31 mouse cellular contexts compared by ENCODE assay signal in genomic region chr11:52389933-52390332, GRCm38 (mm10). TPM values are rescaled to one million over a fixed set of nuclear protein-coding genes. Genes with fewer than 3 reads are reported as not detected.
DNase-seq lines count a peak whose midpoint lies in the region; ATAC-seq and TF ChIP-seq lines count a peak whose summit lies in the region.
"Had no signal": no experiment of that assay in that cellular context is flagged by ENCODE, and none has a peak within 500 bp of the region (broad histone marks: within the 10 kb centered on the region; RNA-seq: fewer than 3 reads in every experiment).

No protein-coding gene starts in this region.

- no peak for TF ChIP-seq POLR2A in lung, adult 2 months (IDR thresholded peaks at IDR 0.05; ENCODE audit: borderline replicate concordance, extremely low read depth, low read depth, low read length)
- TF ChIP-seq POLR2A in MEL (IDR thresholded peaks at IDR 0.05; ENCODE audit: control insufficient read depth in 1 of 2, insufficient read depth in 1 of 2, low read depth in 1 of 2, low read length in 2 of 2, poor library complexity in 1 of 2), result no peak

- no peak for TF ChIP-seq EP300 in lung, postnatal 0 days (IDR thresholded peaks at IDR 0.05)
- no peak for TF ChIP-seq EP300 in MEL (IDR thresholded peaks at IDR 0.05; ENCODE audit: low read depth in 1 of 2, low read length in 2 of 2)

- TF ChIP-seq CTCF in lung, postnatal 0 days (IDR thresholded peaks at IDR 0.05), result no peak
- TF ChIP-seq CTCF in lung, adult 2 months (IDR thresholded peaks at IDR 0.05; ENCODE audit: insufficient read depth, low read length), result no peak
- TF ChIP-seq CTCF in MEL (IDR thresholded peaks at IDR 0.05 in 2 of 3, conservative IDR thresholded peaks at IDR 0.05 in 1 of 3; ENCODE audit: control insufficient read depth in 1 of 3, insufficient read depth in 1 of 3, low read depth in 2 of 3, low read length in 3 of 3, poor library complexity in 1 of 3, severe bottlenecking in 1 of 3), result no peak

- no peaks in the 10 kb centered on the region for H3K9me3 ChIP-seq in lung, postnatal 0 days (ENCODE audit: low read length)
- H3K9me3 ChIP-seq in MEL (replicated peaks; ENCODE audit: insufficient read depth, low read length), result no peaks in the 10 kb centered on the region
- H3K9me3 ChIP-seq: forebrain, embryonic 13.5 days; G1E; heart, embryonic 13.5 days; hindbrain, embryonic 10.5 days; hindbrain, embryonic 15.5 days; limb, embryonic 13.5 days; neural tube, embryonic 15.5 days had no signal

- no peak for ATAC-seq in lung, postnatal 0 days
- ATAC-seq in granulocyte monocyte progenitor cell, adult 5-6 weeks (replicated peaks; ENCODE audit: poor library complexity, severe bottlenecking), result peak; percentile 82
- ATAC-seq: activated CD4-positive, CD25-positive, alpha-beta regulatory T cell, adult 4 months; forebrain, embryonic 13.5 days; inflammation-experienced regulatory T-cells, adult 6 months had no signal

- TF ChIP-seq RAD21 in MEL (IDR thresholded peaks at IDR 0.05; ENCODE audit: low read depth, low read length), result no peak

- H3K4me1 ChIP-seq in lung, postnatal 0 days (ENCODE audit: insufficient read depth, low read depth, low read length), result no peaks in the 10 kb centered on the region
- no peaks in the 10 kb centered on the region for H3K4me1 ChIP-seq in lung, adult 2 months (ENCODE audit: control insufficient read depth, insufficient read depth, low read length)
- no peaks in the 10 kb centered on the region for H3K4me1 ChIP-seq in MEL (ENCODE audit: control insufficient read depth in 1 of 2, insufficient read depth in 2 of 2, low read length in 2 of 2)
- H3K4me1 ChIP-seq: forebrain, embryonic 13.5 days; hindbrain, embryonic 10.5 days; hindbrain, embryonic 15.5 days; limb, embryonic 13.5 days; neural tube, embryonic 15.5 days had no signal

- no peak overlapping the region for H3K4me2 ChIP-seq in lung, postnatal 0 days (replicated peaks; ENCODE audit: low read depth, low read length)
- H3K4me2 ChIP-seq: forebrain, embryonic 13.5 days; heart, embryonic 13.5 days; hindbrain, embryonic 15.5 days; limb, embryonic 13.5 days; liver, embryonic 11.5 days; neural tube, embryonic 15.5 days had no signal

- H3K36me3 ChIP-seq in lung, postnatal 0 days (ENCODE audit: insufficient read depth, low read length), result peaks cover 24% of the 10 kb centered on the region
- H3K36me3 ChIP-seq in MEL (ENCODE audit: control insufficient read depth in 1 of 2, insufficient read depth in 2 of 2, low read length in 2 of 2), result peaks cover 0 to 25% of the 10 kb centered on the region in 2 experiments; a peak in 2 of 4 replicates

- H3K27ac ChIP-seq in lung, postnatal 0 days (ENCODE audit: low read length), result no peak overlapping the region
- H3K27ac ChIP-seq in MEL (ENCODE audit: control insufficient read depth, low read depth, low read length), result no peak overlapping the region
- H3K27ac ChIP-seq: forebrain, embryonic 13.5 days; heart, embryonic 13.5 days; hindbrain, embryonic 10.5 days; hindbrain, embryonic 15.5 days; limb, embryonic 13.5 days; neural tube, embryonic 15.5 days; stomach, postnatal 0 days had no signal

- peak; percentile 18 for DNase-seq in lung, postnatal 0 days (ENCODE audit: low spot score)
- no peak for DNase-seq in lung, adult 2 months
- peak; percentile 47 for DNase-seq in MEL (ENCODE audit: low read depth, low spot score)
- DNase-seq in testis, postnatal 14 days (ENCODE audit: low spot score), result peak; percentile 33
- no peak for DNase-seq in left cerebral cortex, adult 11 months (ENCODE audit: low spot score)
- DNase-seq in thymus, postnatal 0 days (ENCODE audit: low spot score), result no peak
- DNase-seq in urinary bladder, postnatal 10 days (ENCODE audit: low spot score), result no peak
- DNase-seq: adrenal gland, adult 2 months; adrenal gland, postnatal 36 days; cerebellum, adult 2 months; cerebellum, postnatal 14 days; gastrocnemius, postnatal 36 days; heart, postnatal 14 days; kidney, adult 11 months; kidney, postnatal 14 days; lung, postnatal 4 days; midbrain, embryonic 14.5 days; spleen, adult 18-20 months; thymus, postnatal 25 days had no signal

- H3K79me2 ChIP-seq in MEL (ENCODE audit: control insufficient read depth, insufficient read depth, low read length, poor library complexity), result no peaks in the 10 kb centered on the region

- no peaks in the 10 kb centered on the region for H3K27me3 ChIP-seq in lung, postnatal 0 days (replicated peaks; ENCODE audit: insufficient read depth, low read length)
- H3K27me3 ChIP-seq in MEL (ENCODE audit: control insufficient read depth in 1 of 2, insufficient read depth in 2 of 2, low read length in 2 of 2), result no peaks in the 10 kb centered on the region
- H3K27me3 ChIP-seq: forebrain, embryonic 13.5 days; heart, embryonic 13.5 days; hindbrain, embryonic 15.5 days; limb, embryonic 13.5 days; neural tube, embryonic 15.5 days had no signal

- 94% methylated on average over 7 of the region's 7 CpGs for WGBS in lung, postnatal 0 days
- WGBS in lung, adult 2 months, result 88% methylated on average over 7 of the region's 7 CpGs

- no peak overlapping the region for H3K9ac ChIP-seq in lung, postnatal 0 days (replicated peaks; ENCODE audit: low read depth)
- H3K9ac ChIP-seq in MEL (ENCODE audit: control insufficient read depth, low read depth, low read length, poor library complexity, severe bottlenecking), result no peak overlapping the region
- H3K9ac ChIP-seq: forebrain, embryonic 13.5 days; heart, embryonic 13.5 days; hindbrain, embryonic 15.5 days; limb, embryonic 13.5 days; neural tube, embryonic 15.5 days had no signal

- no peak overlapping the region for H3K4me3 ChIP-seq in lung, postnatal 0 days (ENCODE audit: low read depth, low read length)
- no peak overlapping the region for H3K4me3 ChIP-seq in lung, adult 2 months (replicated peaks; ENCODE audit: extremely low read depth, low read depth, low read length)
- no peak overlapping the region for H3K4me3 ChIP-seq in MEL (ENCODE audit: control insufficient read depth in 1 of 2, insufficient read depth in 1 of 2, low read depth in 2 of 2, low read length in 2 of 2)
- H3K4me3 ChIP-seq: forebrain, embryonic 13.5 days; heart, embryonic 13.5 days; hindbrain, embryonic 10.5 days; hindbrain, embryonic 15.5 days; limb, embryonic 13.5 days; neural tube, embryonic 15.5 days had no signal

TF ChIP-seq in MEL, 35 proteins besides CTCF, POLR2A, EP300 and RAD21:
- TF ChIP-seq ETS1 (IDR thresholded peaks at IDR 0.05; ENCODE audit: low read depth, low read length) (no peak), POLR2AphosphoS5 (IDR thresholded peaks at IDR 0.05; ENCODE audit: borderline replicate concordance, low read depth, low read length) (no peak), MYB (IDR thresholded peaks at IDR 0.05; ENCODE audit: low read depth, low read length) (no peak), GATA1 (IDR thresholded peaks at IDR 0.05; ENCODE audit: low read depth, low read length) (no peak), ZC3H11A (IDR thresholded peaks at IDR 0.05; ENCODE audit: low read depth, low read length) (no peak), NELFE (IDR thresholded peaks at IDR 0.05; ENCODE audit: low read depth, low read length) (0 out of 2 replicates have a peak, but pooled peaks have one; percentile 24), NRF1 (IDR thresholded peaks at IDR 0.05; ENCODE audit: insufficient read depth, low read depth, low read length, poor library complexity, severe bottlenecking) (no peak), E2F4 (IDR thresholded peaks at IDR 0.05; ENCODE audit: borderline replicate concordance, low read depth, low read length) (no peak), CHD1 (IDR thresholded peaks at IDR 0.05; ENCODE audit: low read depth, low read length) (no peak), POLR2AphosphoS2 (IDR thresholded peaks at IDR 0.05; ENCODE audit: low read length) (peak; percentile 49; the same call in 1 of the 2 replicates), MEF2A (IDR thresholded peaks at IDR 0.05; ENCODE audit: extremely low read depth, insufficient replicate concordance, low read depth, low read length, poor library complexity, severe bottlenecking) (no peak)
TF ChIP-seq in MEL: peak in this region for 2.

RNA-seq across cellular contexts. Expression of gene 9530068E07Rik, which starts 6.3 kb away (rescaled TPM):
- polyA plus RNA-seq in lung, postnatal 0 days (2015; fragmentation: Nextera tagmentation; extraction: Ambion mirVana), result 151 and 155 TPM in 2 replicates
- 160 and 194 TPM in 2 replicates for polyA plus RNA-seq in lung, adult 2 months (2012; rRNA removed)
- 75.4 and 85.9 TPM in 2 replicates for total RNA-seq in MEL (2012; rRNA removed)
- polyA plus RNA-seq in MEL (2012; ENCODE audit: insufficient read depth in 1 of 2, insufficient read length in 2 of 2, low read depth in 1 of 2, low replicate concordance in 2 of 2, missing spikeins in 1 of 2), result 10 to 100 TPM in 1 of 2 experiments, not detected in 1; 75.7 TPM
- total RNA-seq in granulocyte monocyte progenitor cell, adult 5-6 weeks (2014; fragmentation: Nextera tagmentation), result 90.0 and 106 TPM in 2 replicates
- total RNA-seq in granulocyte monocyte progenitor cell, adult 5-6 weeks (2017), result 82.7 and 86.4 TPM in 2 replicates
- 85.6 and 89.6 TPM in 2 replicates for polyA plus RNA-seq in thymus, postnatal 0 days (2015; fragmentation: Nextera tagmentation; extraction: Ambion mirVana)

RNA-seq across cellular contexts. Expression of gene Vdac1, which starts 29.3 kb away (rescaled TPM):
- 127 and 140 TPM in 2 replicates for polyA plus RNA-seq in lung, postnatal 0 days (2015; fragmentation: Nextera tagmentation; extraction: Ambion mirVana)
- polyA plus RNA-seq in lung, adult 2 months (2012; rRNA removed), result 34.1 and 65.1 TPM in 2 replicates
- 381 and 395 TPM in 2 replicates for total RNA-seq in MEL (2012; rRNA removed)
- polyA plus RNA-seq in MEL (2012; ENCODE audit: insufficient read depth in 1 of 2, insufficient read length in 2 of 2, low read depth in 1 of 2, low replicate concordance in 2 of 2, missing spikeins in 1 of 2), result 100 to 1,000 TPM; 257 to 389 TPM
- total RNA-seq in granulocyte monocyte progenitor cell, adult 5-6 weeks (2014; fragmentation: Nextera tagmentation), result 126 and 132 TPM in 2 replicates
- total RNA-seq in granulocyte monocyte progenitor cell, adult 5-6 weeks (2017), result 205 and 244 TPM in 2 replicates
- polyA plus RNA-seq in thymus, postnatal 0 days (2015; fragmentation: Nextera tagmentation; extraction: Ambion mirVana), result 226 and 233 TPM in 2 replicates

Comparison
In these comparisons a context has a peak if more than half of its experiments do, and no peak if none do; other contexts are left out.
1. DNase-seq: peak in lung, postnatal 0 days (single experiment), MEL (single experiment) and testis, postnatal 14 days (single experiment); none in lung, adult 2 months (single experiment), left cerebral cortex, adult 11 months (single experiment), thymus, postnatal 0 days (single experiment) and urinary bladder, postnatal 10 days (single experiment).